Mouse (Mus musculus) B cell, adult 62 days (primary cell): Measurements from ENCODE around the gene Mrgprb3. TPM values are rescaled to one million over a fixed set of nuclear protein-coding genes. Genes with fewer than 3 reads are reported as not detected.

Source experiments
- total RNA-seq: library from RNA; stranded (reverse); gene quantifications from 4 replicates; pipeline ENCODE4 v1.2.4, GENCODE M21; 2023

Mrgprb3 gene
- not detected in 4 replicates for total RNA-seq

GRCm38 (mm10) chr7:48643711-48644110 lies at the start of gene Mrgprb3:
Gene Mrgprb3 (minus strand): TSS chr7:48643811.

Other genes with a start within 250 kb of the Mrgprb3 start
- gene Mrgprb1, start 187.5 kb downstream of the Mrgprb3 start, total RNA-seq: not detected in 4 replicates
- not detected in 4 replicates for gene Mrgprx2, start 144.5 kb downstream of the Mrgprb3 start, total RNA-seq
- not detected in 4 replicates for gene Mrgprb2, start 85.7 kb downstream of the Mrgprb3 start, total RNA-seq
- gene Zdhhc13, start 145.2 kb upstream of the Mrgprb3 start, total RNA-seq: 40.2 to 50.9 TPM (median 44.7 TPM) in 4 replicates
- not detected in 4 replicates for gene Csrp3, start 204.2 kb upstream of the Mrgprb3 start, total RNA-seq
- gene E2f8, start 237.8 kb upstream of the Mrgprb3 start, total RNA-seq: 0.69 to 1.6 TPM (median 0.86 TPM) in 4 replicates